Mouse (Mus musculus): ENCODE results near the gene Hoxd10.

DNA sequence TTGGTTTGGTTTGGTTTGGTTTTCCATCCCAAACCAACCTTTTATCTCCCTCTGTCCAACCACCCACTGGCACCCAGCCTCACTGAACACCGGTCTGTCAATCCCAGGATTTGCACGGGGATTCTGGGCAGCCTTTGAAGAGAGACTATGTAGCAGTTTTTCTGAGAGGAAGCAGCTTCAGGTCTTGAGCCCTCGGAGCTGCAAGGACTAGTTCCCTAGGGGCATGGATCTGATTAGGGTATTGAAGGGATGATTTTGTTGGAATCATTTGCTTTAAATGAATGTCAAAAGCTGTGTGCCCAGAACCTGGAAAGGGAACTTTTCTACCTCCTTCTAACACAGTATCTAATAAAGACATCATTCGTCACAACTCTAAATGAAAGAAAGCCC lies 35.1 kb upstream of the Hoxd10 start:
- TF ChIP-seq CTCF (IDR thresholded peaks at IDR 0.05; ENCODE audit: low read depth) (no peak), EP300 (IDR thresholded peaks at IDR 0.05; ENCODE audit: low read depth) (no peak)
